Comparison of ENCODE assay signal across 8 mouse cellular contexts in the genomic region with DNA sequence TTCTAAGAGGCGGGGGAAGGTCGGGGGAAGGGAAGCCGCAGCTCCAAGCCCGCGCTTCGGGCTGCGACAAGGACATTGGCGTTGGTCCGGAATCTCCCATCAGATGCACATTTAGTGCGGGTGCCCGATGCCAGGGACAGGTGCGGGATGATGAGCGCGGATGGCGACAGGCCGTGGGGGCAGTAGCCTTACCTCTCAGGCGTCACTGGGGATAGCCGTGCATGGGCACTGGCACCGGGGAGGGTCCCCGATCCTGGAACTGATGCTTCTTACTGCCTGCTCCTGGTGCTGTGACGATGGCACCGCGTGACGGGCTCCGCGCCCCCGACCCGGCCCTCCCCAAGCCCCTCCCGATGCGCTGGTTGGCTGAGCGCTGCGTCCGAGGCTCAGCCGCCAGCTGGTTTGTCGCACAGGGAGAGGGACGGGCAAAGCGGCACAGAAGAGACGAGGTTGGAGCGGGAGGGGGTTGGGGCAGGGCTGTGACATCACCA. TPM values are rescaled to one million over a fixed set of nuclear protein-coding genes. Genes with fewer than 3 reads are reported as not detected.
DNase-seq lines count a peak whose midpoint lies in the region; ATAC-seq lines count a peak whose summit lies in the region.

A gene (minus strand): TSS at position 381 of the 491 bp plus-strand sequence.

- no peaks in the 10 kb centered on the region for H3K27me3 ChIP-seq in forebrain, embryonic 13.5 days
- no peaks in the 10 kb centered on the region for H3K27me3 ChIP-seq in hindbrain, embryonic 16.5 days (replicated peaks; ENCODE audit: control insufficient read depth, insufficient read depth, low read length)
- peaks cover 73% of the 10 kb centered on the region for H3K27me3 ChIP-seq in limb, embryonic 10.5 days (ENCODE audit: low read depth, poor library complexity, severe bottlenecking)
- no peaks in the 10 kb centered on the region for H3K27me3 ChIP-seq in neural tube, embryonic 14.5 days (ENCODE audit: control insufficient read depth, insufficient read depth, low read length)

- H3K9me3 ChIP-seq in forebrain, embryonic 13.5 days (replicated peaks): no peaks in the 10 kb centered on the region
- no peaks in the 10 kb centered on the region for H3K9me3 ChIP-seq in hindbrain, embryonic 16.5 days (ENCODE audit: control insufficient read depth, low read length)
- H3K9me3 ChIP-seq in limb, embryonic 10.5 days (replicated peaks): no peaks in the 10 kb centered on the region
- H3K9me3 ChIP-seq in neural tube, embryonic 14.5 days (ENCODE audit: control insufficient read depth, low read length): no peaks in the 10 kb centered on the region

- H3K27ac ChIP-seq in brown adipose tissue, adult 24 weeks (replicated peaks; ENCODE audit: low read depth, low read length): no peak within 1 kb of the TSS
- peak within 1 kb of the TSS; percentile 90 for H3K27ac ChIP-seq in forebrain, embryonic 13.5 days
- peak within 1 kb of the TSS; percentile 83 for H3K27ac ChIP-seq in hindbrain, embryonic 16.5 days (ENCODE audit: low read depth, low read length)
- H3K27ac ChIP-seq in limb, embryonic 10.5 days: peak within 1 kb of the TSS; percentile 75
- H3K27ac ChIP-seq in neural tube, embryonic 14.5 days (ENCODE audit: low read depth, low read length): peak within 1 kb of the TSS; percentile 90

- H3K9ac ChIP-seq in forebrain, embryonic 13.5 days: peak within 1 kb of the TSS; percentile 88
- H3K9ac ChIP-seq in hindbrain, embryonic 16.5 days (ENCODE audit: low read depth, low read length): peak within 1 kb of the TSS; percentile 72
- H3K9ac ChIP-seq in neural tube, embryonic 14.5 days (replicated peaks; ENCODE audit: low read depth, low read length): peak within 1 kb of the TSS; percentile 76

- peak; percentile 39 for DNase-seq in ZHBTc4 (ENCODE audit: low read depth, low spot score)
- DNase-seq in limb, embryonic 10.5 days (ENCODE audit: low spot score): peak; percentile 67
- DNase-seq in c-Kit-positive CD71-positive TER-119-positive erythroid progenitor cells, embryonic 14.5 days (ENCODE audit: low spot score): no peak
- no peak for DNase-seq in urinary bladder, postnatal 14 days (ENCODE audit: low spot score)

- WGBS in forebrain, embryonic 13.5 days: under 1% methylated on average over 39 of the region's 39 CpGs
- WGBS in hindbrain, embryonic 16.5 days: under 1% methylated on average over 39 of the region's 39 CpGs
- WGBS in limb, embryonic 10.5 days: under 1% methylated on average over 39 of the region's 39 CpGs
- under 1% methylated on average over 39 of the region's 39 CpGs for WGBS in neural tube, embryonic 14.5 days

- peak within 1 kb of the TSS; percentile 99 for H3K4me2 ChIP-seq in forebrain, embryonic 13.5 days
- peak within 1 kb of the TSS; percentile 91 for H3K4me2 ChIP-seq in hindbrain, embryonic 16.5 days (ENCODE audit: low read length)
- peak within 1 kb of the TSS; percentile 92 for H3K4me2 ChIP-seq in neural tube, embryonic 14.5 days (ENCODE audit: low read depth, low read length)

- H3K36me3 ChIP-seq in forebrain, embryonic 13.5 days (ENCODE audit: poor library complexity, severe bottlenecking): 0 out of 2 replicates have a peak, but pooled peaks cover 6% of the 10 kb centered on the region
- no peaks in the 10 kb centered on the region for H3K36me3 ChIP-seq in hindbrain, embryonic 16.5 days (ENCODE audit: control insufficient read depth, insufficient read depth, low read length)
- no peaks in the 10 kb centered on the region for H3K36me3 ChIP-seq in limb, embryonic 10.5 days
- no peaks in the 10 kb centered on the region for H3K36me3 ChIP-seq in neural tube, embryonic 14.5 days (ENCODE audit: control insufficient read depth, insufficient read depth, low read length)

- no peaks in the 10 kb centered on the region for H3K4me1 ChIP-seq in brown adipose tissue, adult 24 weeks (ENCODE audit: control insufficient read depth, insufficient read depth, insufficient read length, low read length)
- H3K4me1 ChIP-seq in forebrain, embryonic 13.5 days: peaks cover 38% of the 10 kb centered on the region
- peaks cover 28% of the 10 kb centered on the region for H3K4me1 ChIP-seq in hindbrain, embryonic 16.5 days (ENCODE audit: control insufficient read depth, insufficient read depth, low read depth, low read length)
- peaks cover 24% of the 10 kb centered on the region for H3K4me1 ChIP-seq in limb, embryonic 10.5 days
- H3K4me1 ChIP-seq in neural tube, embryonic 14.5 days (ENCODE audit: control insufficient read depth, insufficient read depth, low read length): peaks cover 15% of the 10 kb centered on the region

- ATAC-seq in forebrain, embryonic 13.5 days: peak; percentile 95
- ATAC-seq in hindbrain, embryonic 16.5 days: peak; percentile 93
- peak; percentile 93 for ATAC-seq in neural tube, embryonic 14.5 days (ENCODE audit: low read depth)

- peak within 1 kb of the TSS; percentile 39 for H3K4me3 ChIP-seq in brown adipose tissue, adult 24 weeks (ENCODE audit: insufficient read depth, low read depth, low read length)
- peak within 1 kb of the TSS; percentile 85 for H3K4me3 ChIP-seq in forebrain, embryonic 13.5 days
- peak within 1 kb of the TSS; percentile 54 for H3K4me3 ChIP-seq in hindbrain, embryonic 16.5 days (ENCODE audit: low read length)
- peak within 1 kb of the TSS; percentile 59 for H3K4me3 ChIP-seq in limb, embryonic 10.5 days
- peak within 1 kb of the TSS; percentile 76 for H3K4me3 ChIP-seq in neural tube, embryonic 14.5 days (ENCODE audit: low read depth, low read length)

RNA-seq across cellular contexts. Expression of the gene that starts here (rescaled TPM):
- polyA plus RNA-seq in brown adipose tissue, adult 24 weeks (2012; ENCODE audit: insufficient read depth, insufficient read length, missing spikeins): not detected in 2 replicates
- 205 and 224 TPM in 2 replicates for polyA plus RNA-seq in forebrain, embryonic 13.5 days (2015; fragmentation: Nextera tagmentation; extraction: Ambion mirVana)
- polyA plus RNA-seq in hindbrain, embryonic 16.5 days (2015; fragmentation: Nextera tagmentation; extraction: Ambion mirVana): 497 and 573 TPM in 2 replicates
- polyA plus RNA-seq in limb, embryonic 10.5 days (2016; fragmentation: Nextera tagmentation; extraction: Ambion mirVana): 2.2 and 4.9 TPM in 2 replicates
- 377 and 438 TPM in 2 replicates for polyA plus RNA-seq in neural tube, embryonic 14.5 days (2014; fragmentation: Nextera tagmentation; extraction: Ambion mirVana)

Comparison
In these comparisons a context has a peak if more than half of its experiments do, and no peak if none do; other contexts are left out.
1. RNA of the gene that starts here (polyA plus RNA-seq): 497 to 573 TPM in hindbrain, embryonic 16.5 days, 377 to 438 TPM in neural tube, embryonic 14.5 days and 205 to 224 TPM in forebrain, embryonic 13.5 days; 2.2 to 4.9 TPM in limb, embryonic 10.5 days and not detected in brown adipose tissue, adult 24 weeks; every median in the first group is over 10 times any median in the second.
2. DNase-seq: peak in ZHBTc4 (single experiment) and limb, embryonic 10.5 days (single experiment); none in c-Kit-positive CD71-positive TER-119-positive erythroid progenitor cells, embryonic 14.5 days (single experiment) and urinary bladder, postnatal 14 days (single experiment).
3. Peak in every context shown above with its lines, with median percentiles within 50 percentile points of each other: H3K4me3 ChIP-seq, ATAC-seq, H3K4me2 ChIP-seq and H3K9ac ChIP-seq.